Mouse (Mus musculus) kidney, postnatal 0 days (tissue): ENCODE results near the gene Chrdl2. TPM values are rescaled to one million over a fixed set of nuclear protein-coding genes. Genes with fewer than 3 reads are reported as not detected.
"Not testable (repeated sequence)": the region's sequence is repeated elsewhere in the genome, so short reads cannot be mapped to it uniquely, and the experiment has no call there.

Experiments used
- ATAC-seq: fragments of 200-750 bp; cut with Nextera tagmentation; replicated peaks from 2 replicates; pipeline ENCODE4 v1.8.0; 2017; ENCODE audit warnings: low read depth, moderate number of reproducible peaks, moderate TSS enrichment, moderate library complexity; ENCODE audit not compliant: low FRiP score
- DNase-seq: peaks from one replicate; pipeline ENCODE4 v3.0.0-alpha.2; 2016; ENCODE audit warnings: low spot score
- H3K27ac ChIP-seq: fragments of 300-500 bp; sonication (generic); 2 replicates; pipeline ENCODE4 v1.5.1; 2014; ENCODE audit warnings: mild to moderate bottlenecking
- H3K27me3 ChIP-seq: fragments of 300-500 bp; sonication (generic); 2 replicates; pipeline ENCODE4 v1.6.1; 2014; ENCODE audit warnings: low read length, mixed read lengths; ENCODE audit not compliant: insufficient read depth
- H3K36me3 ChIP-seq: fragments of 300-500 bp; sonication (generic); 2 replicates; pipeline ENCODE4 v1.6.1; 2014; ENCODE audit warnings: low read length, mixed read lengths; ENCODE audit not compliant: insufficient read depth
- H3K4me1 ChIP-seq: fragments of 300-500 bp; sonication (generic); replicated peaks from 2 replicates; pipeline ENCODE4 v1.6.1; 2014; ENCODE audit warnings: antibody characterized with exemption, low read length, mixed read lengths; ENCODE audit not compliant: insufficient read depth
- H3K4me2 ChIP-seq: fragments of 300-500 bp; sonication (generic); 2 replicates; pipeline ENCODE4 v1.6.1; 2014; ENCODE audit warnings: mild to moderate bottlenecking, low read length, moderate library complexity, mixed read lengths
- H3K4me3 ChIP-seq: fragments of 300-500 bp; sonication (generic); replicated peaks from 2 replicates; pipeline ENCODE4 v1.5.1; 2014; ENCODE audit warnings: low read depth, low read length
- H3K9ac ChIP-seq: fragments of 300-500 bp; sonication (generic); 2 replicates; pipeline ENCODE4 v1.6.1; 2014; ENCODE audit warnings: low read depth, low read length
- H3K9me3 ChIP-seq: fragments of 300-500 bp; sonication (generic); replicated peaks from 2 replicates; pipeline ENCODE4 v1.6.1; 2016; ENCODE audit warnings: low read length, inconsistent platforms, mixed read lengths
- CTCF ChIP-seq: IDR thresholded peaks from 2 replicates; pipeline ENCODE4 v1.5.1; 2016; ENCODE audit warnings: antibody characterized with exemption, low read depth, mild to moderate bottlenecking, moderate library complexity
- WGBS: fragments of 180-500 bp; shearing (Covaris S2); extraction: QIAGEN DNeasy Blood & Tissue Kit; methylation state at CpG from one replicate; pipeline ENCODE4 v1.1.7; 2014; 5-methylcytosine and 5-hydroxymethylcytosine counted together
- polyA plus RNA-seq: library from polyadenylated mRNA; unstranded; fragments of >200 nt; fragmentation: Nextera tagmentation; extraction: Ambion mirVana; gene quantifications from 2 replicates; pipeline ENCODE4 v1.2.1, GENCODE M21; 2015

Gene Chrdl2
- polyA plus RNA-seq, 1 experiment from 2014 or later, result 0.32 TPM

- TF ChIP-seq CTCF, result no peak
- H3K27ac ChIP-seq, result no peak overlapping the region
- DNase-seq (no peak), ATAC-seq (no peak)
- H3K4me1 ChIP-seq, result peaks cover 14% of the 10 kb centered on the region; the same call in 1 of the 2 replicates
- H3K9me3 ChIP-seq, result no peaks in the 10 kb centered on the region
- no peak overlapping the region for H3K4me3 ChIP-seq
- no peak overlapping the region for H3K4me2 ChIP-seq
- H3K36me3 ChIP-seq, result no peaks in the 10 kb centered on the region
- 86% methylated on average over 5 of the region's 5 CpGs for WGBS
- no peak overlapping the region for H3K9ac ChIP-seq
- H3K27me3 ChIP-seq, result no peaks in the 10 kb centered on the region
Measured at GRCm38 (mm10) chr7:100043096-100043495, 37.1 kb downstream of the Chrdl2 start.

DNA sequence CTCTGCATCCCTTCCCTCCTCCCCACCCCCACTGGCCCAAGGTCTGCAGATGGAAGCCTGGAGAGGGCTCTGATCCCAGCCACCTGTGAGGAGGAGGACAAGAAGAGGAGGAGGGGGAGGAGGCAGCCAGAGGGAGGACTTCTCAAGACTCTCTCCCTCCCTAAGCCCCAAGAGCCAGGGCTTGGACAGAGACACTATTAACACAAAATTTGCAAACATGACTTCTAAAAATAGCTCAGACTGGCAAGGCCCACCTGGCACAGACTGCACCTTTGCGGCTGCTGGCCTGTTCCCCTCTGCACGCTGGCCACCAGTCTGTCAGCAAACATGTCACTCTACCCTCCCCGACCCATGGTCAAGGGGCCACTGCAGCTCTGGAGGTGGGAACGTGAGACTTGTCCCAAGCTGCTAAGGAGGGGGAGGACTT is 37.6 kb downstream of the Chrdl2 start:
- H3K4me3 ChIP-seq, result no peak overlapping the region
- H3K4me1 ChIP-seq, result peaks cover 14% of the 10 kb centered on the region; the same call in 1 of the 2 replicates
- no peak for TF ChIP-seq CTCF
- H3K9ac ChIP-seq, result no peak overlapping the region
- no peak for DNase-seq
- no peaks in the 10 kb centered on the region for H3K27me3 ChIP-seq
- 19% methylated on average over 4 of the region's 4 CpGs for WGBS
- no peak overlapping the region for H3K27ac ChIP-seq
- ATAC-seq, result no peak
- H3K9me3 ChIP-seq, result no peaks in the 10 kb centered on the region
- no peak overlapping the region for H3K4me2 ChIP-seq
- H3K36me3 ChIP-seq, result no peaks in the 10 kb centered on the region

- no peak overlapping the region for H3K4me2 ChIP-seq
- no peak overlapping the region for H3K4me3 ChIP-seq
- no peaks in the 10 kb centered on the region for H3K36me3 ChIP-seq
- no peak overlapping the region for H3K9ac ChIP-seq
- ATAC-seq, result no peak; the same call in 1 of the 2 replicates
- no peak overlapping the region for H3K27ac ChIP-seq
- H3K27me3 ChIP-seq, result no peaks in the 10 kb centered on the region
- no peaks in the 10 kb centered on the region for H3K9me3 ChIP-seq
- DNase-seq, result no peak
- no peak for TF ChIP-seq CTCF
- peaks cover 14% of the 10 kb centered on the region; the same call in 1 of the 2 replicates for H3K4me1 ChIP-seq
- WGBS, result 52% methylated on average over 2 of the region's 2 CpGs
Measured at GRCm38 (mm10) chr7:100046486-100046885, 40.5 kb downstream of the Chrdl2 start.

DNA sequence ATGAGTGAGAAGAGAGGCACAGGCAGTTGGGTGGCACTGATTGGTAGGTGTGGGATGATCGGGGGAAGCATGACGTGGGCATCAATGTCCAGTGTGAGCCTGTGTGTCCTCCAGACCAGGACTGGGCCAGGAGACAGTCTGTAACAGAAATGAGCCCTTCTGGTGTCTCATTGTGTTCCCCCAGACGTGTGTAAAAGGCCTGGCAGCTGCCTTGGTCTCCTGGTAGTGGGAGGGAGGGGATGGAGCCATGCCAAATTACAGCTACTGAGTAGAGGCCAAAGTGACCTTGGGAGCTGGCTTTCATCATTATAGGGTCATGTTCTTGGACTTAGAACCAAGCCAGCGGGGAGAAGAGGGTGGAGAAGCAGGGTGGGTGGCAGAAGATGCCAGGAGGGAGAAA is 45.9 kb downstream of the Chrdl2 start:
- H3K4me1 ChIP-seq, result no peaks in the 10 kb centered on the region
- no peaks in the 10 kb centered on the region for H3K36me3 ChIP-seq
- H3K27me3 ChIP-seq, result no peaks in the 10 kb centered on the region
- H3K9ac ChIP-seq, result no peak overlapping the region
- no peak for ATAC-seq
- no peaks in the 10 kb centered on the region for H3K9me3 ChIP-seq
- no peak overlapping the region for H3K4me2 ChIP-seq
- WGBS, result 67% methylated on average over 4 of the region's 4 CpGs
- no peak for TF ChIP-seq CTCF
- H3K27ac ChIP-seq, result no peak overlapping the region
- no peak overlapping the region for H3K4me3 ChIP-seq
- no peak for DNase-seq

GRCm38 (mm10) chr7:100052991-100053390 is 47.0 kb downstream of the Chrdl2 start:
- not testable (repeated sequence) for H3K4me2 ChIP-seq, H3K9me3 ChIP-seq, H3K4me1 ChIP-seq, H3K27ac ChIP-seq, ATAC-seq, H3K27me3 ChIP-seq, H3K9ac ChIP-seq, DNase-seq, H3K36me3 ChIP-seq, H3K4me3 ChIP-seq
- WGBS, result 95% methylated on average over 2 of the region's 2 CpGs

GRCm38 (mm10) chr7:100073959-100074358 is 68.0 kb downstream of the Chrdl2 start:
- H3K4me3 ChIP-seq, result no peak overlapping the region
- no peaks in the 10 kb centered on the region for H3K27me3 ChIP-seq
- WGBS, result 45% methylated on average over 2 of the region's 2 CpGs
- no peak for TF ChIP-seq CTCF
- H3K27ac ChIP-seq, result no peak overlapping the region
- H3K9ac ChIP-seq, result no peak overlapping the region
- no peaks in the 10 kb centered on the region for H3K9me3 ChIP-seq
- H3K36me3 ChIP-seq, result no peaks in the 10 kb centered on the region
- ATAC-seq (no peak), DNase-seq (peak; percentile 27)
- H3K4me1 ChIP-seq, result no peaks in the 10 kb centered on the region
- no peak overlapping the region for H3K4me2 ChIP-seq

- Histone ChIP-seq H3K9me3 (no peaks in the 10 kb centered on the region), H3K4me2 (no peak overlapping the region), H3K27me3 (no peaks in the 10 kb centered on the region), H3K4me3 (no peak overlapping the region), H3K9ac (no peak overlapping the region), H3K27ac (no peak overlapping the region), H3K36me3 (no peaks in the 10 kb centered on the region), H3K4me1 (no peaks in the 10 kb centered on the region)
- no peak for ATAC-seq
- no peak for DNase-seq
- no peak for TF ChIP-seq CTCF
- 79% methylated on average over 5 of the region's 5 CpGs for WGBS
Measured at GRCm38 (mm10) chr7:100076296-100076695, 70.3 kb downstream of the Chrdl2 start.
